Mouse (Mus musculus): ENCODE results near the gene 9030612E09Rik.

The 9030612E09Rik gene

DNA sequence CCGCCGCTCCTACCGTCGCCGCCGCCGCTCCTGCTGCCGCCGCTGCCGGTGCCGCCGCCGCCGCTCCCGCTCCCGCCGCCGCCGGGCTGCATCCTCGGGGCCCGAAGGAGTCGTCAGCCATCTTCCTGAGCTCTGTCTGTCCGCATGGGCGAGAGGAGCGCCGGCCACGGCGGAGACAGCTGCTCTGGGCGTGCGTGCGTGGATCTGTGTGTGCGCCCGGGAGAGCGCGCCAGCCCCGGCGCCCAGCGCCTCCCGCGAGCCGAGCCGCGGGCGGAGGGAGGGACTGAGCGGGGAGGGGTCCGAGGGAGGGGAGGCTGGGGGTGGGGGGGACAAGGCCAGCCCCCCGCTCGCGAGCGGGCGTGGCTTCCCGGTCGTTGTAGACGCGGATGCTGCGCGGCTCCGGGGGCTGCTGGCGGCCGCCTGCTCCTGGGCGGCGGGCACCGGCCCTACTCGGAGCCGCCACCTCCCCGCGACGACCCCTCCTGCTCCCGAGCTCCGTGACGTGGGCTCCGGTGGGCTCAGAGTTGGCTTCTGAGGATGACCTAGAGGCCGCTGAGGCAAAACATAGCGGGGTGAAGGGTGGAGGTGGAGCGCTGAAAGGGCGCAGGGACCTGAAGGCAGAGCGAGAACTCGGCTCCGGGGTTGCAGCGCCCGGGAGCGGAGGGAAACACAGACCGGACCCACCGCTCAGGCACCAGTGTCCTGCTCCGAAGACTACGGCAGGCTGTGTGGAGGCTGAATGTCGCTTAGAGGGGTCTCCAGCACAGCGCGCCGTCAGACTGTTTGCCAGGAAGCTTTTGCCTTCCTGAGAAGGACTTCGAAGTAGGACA, at the start of gene 9030612E09Rik, which contains the start of gene Sobp:
9030612E09Rik (plus strand) TSS at position 379 of the 830 bp plus-strand sequence.
Sobp (minus strand) TSS at position 205 of the 830 bp plus-strand sequence.
- DNase-seq (ENCODE audit: low spot score), result peak; percentile 77

DNA sequence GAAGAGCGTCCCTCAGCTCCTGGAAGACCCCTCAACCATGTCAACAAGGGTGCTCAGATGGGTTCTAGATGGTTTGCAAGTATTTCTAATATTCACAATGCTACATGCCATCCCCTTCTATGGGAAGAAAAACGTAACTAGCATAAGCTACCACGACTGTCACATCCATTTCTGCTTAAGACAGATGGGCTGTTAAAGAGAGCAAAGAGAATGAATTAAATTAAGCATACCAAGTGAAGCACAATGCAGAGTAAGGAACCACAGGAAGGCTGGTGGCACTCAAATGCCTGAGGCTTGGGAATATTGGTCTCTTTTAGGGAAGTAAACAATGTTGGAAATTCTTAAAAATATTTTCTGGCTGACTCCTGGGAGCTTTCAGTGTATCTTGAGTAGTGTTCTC, 45.8 kb upstream of the 9030612E09Rik start:
- no peak for DNase-seq (ENCODE audit: low spot score)

DNA sequence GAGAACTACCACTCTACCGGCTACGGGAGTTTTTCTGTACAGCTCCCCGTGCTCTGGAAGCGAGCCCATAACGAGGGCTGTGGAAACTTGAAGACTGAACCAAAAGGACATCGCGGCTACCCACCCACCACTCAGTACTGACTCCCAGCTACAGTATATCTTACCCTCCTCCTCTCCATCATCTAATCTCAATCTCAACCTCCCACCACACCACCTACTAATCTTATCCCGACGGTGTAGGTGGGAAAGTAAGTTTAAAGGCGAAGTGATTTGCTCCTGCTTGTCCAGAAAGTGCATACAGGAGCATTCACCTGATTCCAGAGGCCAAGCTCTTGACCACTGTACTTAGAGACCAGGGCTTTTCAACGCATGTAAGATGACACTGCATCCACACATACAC, 40.5 kb upstream of the 9030612E09Rik start:
- DNase-seq (ENCODE audit: low spot score), result no peak

GRCm38 (mm10) chr10:43143173-43143572, 31.3 kb upstream of the 9030612E09Rik start:
- DNase-seq (ENCODE audit: low spot score), result no peak

DNA sequence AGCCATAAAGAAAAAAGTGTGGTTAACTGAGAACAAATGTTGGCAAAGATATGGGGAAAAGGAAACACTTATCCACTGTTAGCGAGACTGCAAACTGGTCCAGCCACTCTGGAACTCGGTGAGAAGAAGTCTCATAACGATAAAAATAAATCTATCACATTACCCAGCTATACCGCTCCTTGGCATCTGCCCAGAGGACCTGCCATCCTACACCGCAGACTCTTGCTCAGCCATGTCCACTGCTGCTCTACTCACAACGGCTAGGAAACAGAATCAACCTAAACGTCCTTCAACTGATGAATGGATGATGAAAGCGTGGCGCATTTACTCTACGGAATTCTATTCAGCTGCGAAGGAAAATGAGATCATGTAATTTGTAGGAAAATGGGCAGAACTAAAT, 26.0 kb upstream of the 9030612E09Rik start:
- no peak for DNase-seq (ENCODE audit: low spot score)

DNA sequence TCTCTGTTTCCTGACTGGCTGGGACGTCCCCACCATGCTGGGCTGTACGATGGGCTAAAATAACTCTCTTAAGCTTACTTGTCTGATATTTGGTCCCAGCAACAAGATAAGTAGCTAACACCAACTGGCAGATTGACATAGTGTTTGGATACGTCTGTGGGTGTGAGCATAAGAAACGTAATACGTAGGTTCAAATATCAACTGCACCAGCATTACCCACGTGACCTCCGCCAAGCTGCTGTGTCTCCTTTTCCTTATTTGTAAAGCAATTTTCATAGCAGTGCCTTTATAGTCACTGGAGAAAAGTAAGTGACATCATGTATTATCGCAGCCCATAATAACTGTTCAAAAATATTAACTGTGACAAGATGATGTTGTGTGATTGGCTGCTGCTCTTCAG, 21.9 kb upstream of the 9030612E09Rik start:
- no peak for DNase-seq (ENCODE audit: low spot score)

DNA sequence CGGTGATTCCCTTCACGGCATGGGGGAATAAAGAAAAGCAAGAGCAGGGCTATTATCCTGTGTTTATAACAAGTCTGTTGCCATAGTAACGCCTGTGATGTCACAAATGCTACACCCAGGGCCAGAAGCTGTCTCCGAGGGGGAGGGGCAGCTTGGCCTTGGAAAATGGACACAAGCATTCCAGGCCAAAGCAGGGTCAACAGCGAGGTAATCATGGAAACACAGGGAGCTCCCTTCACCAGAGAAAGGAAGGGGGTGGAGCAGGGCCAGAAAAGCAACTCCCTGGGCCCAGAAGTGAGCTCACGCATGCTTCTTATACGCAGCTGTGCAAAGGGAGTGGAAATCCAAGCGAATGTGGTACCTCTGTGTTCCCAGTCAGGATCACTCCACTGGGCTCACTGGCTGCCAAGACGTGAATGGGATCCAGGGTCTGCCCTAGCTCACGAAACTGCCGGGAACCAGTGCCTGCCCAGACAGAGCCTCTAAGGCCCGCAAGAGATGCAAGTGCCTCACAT, 19.4 kb upstream of the 9030612E09Rik start:
- DNase-seq (ENCODE audit: low spot score), result peak; percentile 48

DNA sequence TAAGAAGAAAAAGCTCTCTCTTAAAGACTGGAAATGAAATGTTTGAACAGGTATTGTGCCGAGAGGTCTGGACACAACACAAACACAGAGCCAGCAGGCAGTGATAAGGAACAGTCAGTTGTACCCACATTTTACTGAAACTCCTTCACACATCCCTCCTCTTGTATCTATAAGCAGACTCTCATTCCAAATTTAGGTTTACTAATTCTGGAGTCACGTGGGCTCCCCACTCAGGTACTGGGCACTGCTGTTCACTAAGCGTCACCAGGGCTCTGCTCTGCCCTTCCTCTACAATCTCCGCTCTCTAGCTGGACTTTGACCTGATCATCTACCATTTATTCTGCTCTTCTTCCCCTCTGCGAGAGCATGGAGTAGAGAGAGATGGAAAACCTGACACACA, 15.6 kb upstream of the 9030612E09Rik start:
- no peak for DNase-seq (ENCODE audit: low spot score)

DNA sequence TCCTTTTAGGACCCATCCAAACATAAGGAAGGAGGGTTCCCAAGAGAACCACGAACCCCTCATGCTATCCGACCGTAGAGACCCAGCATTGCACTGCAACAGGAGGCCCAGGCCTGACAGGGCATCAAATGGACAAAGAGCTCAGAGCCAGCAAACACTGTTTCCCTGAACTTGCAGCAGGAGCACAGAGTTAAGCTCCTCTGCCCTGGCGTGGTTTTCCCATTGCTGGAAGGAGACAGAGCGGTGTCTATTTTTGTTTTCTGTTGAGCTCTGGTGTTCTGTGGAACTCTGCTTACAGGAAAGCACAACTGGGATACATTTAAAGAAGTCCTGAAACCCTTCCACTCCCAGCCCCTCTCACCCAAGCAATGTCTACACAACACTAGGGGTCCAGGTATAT, 15.2 kb upstream of the 9030612E09Rik start:
- no peak for DNase-seq (ENCODE audit: low spot score)

DNA sequence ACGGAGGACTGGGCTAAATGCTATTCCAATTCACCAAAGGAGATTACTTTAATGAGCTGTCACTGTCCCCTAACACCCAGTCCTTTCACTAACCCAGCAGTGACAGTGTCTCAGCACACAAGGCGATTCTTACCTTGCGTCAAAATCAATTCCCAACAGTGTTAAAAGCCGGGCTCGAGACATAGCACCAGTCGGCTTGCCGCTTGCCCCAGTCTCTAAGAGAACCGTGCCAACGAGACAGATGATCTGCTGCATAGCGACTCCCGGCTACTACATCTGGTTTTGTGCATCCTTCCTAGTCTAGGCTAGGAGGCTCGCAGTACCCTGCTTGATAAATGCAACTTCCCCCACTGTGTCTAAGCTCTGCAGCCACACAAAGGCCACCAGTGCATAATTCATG, 12.2 kb upstream of the 9030612E09Rik start:
- no peak for DNase-seq (ENCODE audit: low spot score)

DNA sequence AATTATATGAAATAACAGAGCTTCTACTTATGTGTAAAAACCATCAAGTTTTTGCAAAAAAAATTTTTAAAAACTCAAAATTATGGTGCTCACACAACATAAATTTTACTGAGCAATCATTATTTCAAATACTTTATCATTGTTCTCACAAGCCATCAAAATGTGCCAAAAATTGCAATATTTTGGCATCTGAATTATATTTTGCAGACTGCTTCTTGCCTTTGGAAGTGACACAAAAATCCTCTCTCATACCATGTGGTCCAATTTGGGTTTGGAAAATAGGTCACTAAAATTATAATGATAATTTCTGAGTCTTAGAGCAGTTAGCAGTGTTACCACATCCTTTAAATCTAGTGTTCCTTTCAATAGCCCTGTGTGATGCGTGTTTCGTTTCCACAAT, 10.1 kb upstream of the 9030612E09Rik start:
- DNase-seq (ENCODE audit: low spot score), result no peak

- no peak for DNase-seq (ENCODE audit: low spot score)
Observed at GRCm38 (mm10) chr10:43166146-43166545, 8.4 kb upstream of the 9030612E09Rik start.

GRCm38 (mm10) chr10:43166817-43167216, 7.7 kb upstream of the 9030612E09Rik start:
- DNase-seq (ENCODE audit: low spot score), result no peak

DNA sequence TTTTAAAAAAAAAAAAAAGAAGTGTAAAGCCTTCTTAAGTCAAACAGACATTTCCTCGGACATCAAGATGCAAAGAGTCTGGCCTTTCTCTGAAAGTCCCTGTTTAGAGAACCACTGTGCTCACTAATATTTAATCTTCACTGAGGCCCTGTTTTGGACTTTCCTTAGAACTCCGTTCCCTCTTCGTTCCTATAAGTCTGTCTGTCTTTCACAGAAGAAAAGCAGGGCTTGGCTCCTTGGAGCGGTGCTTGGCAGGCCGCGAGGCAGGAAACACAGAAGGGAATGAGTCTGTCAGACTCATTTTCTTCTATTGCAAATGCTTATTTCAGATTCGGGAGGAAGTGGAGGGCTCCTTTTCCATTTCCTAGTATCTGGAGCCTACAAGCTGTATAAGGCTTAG, 5.7 kb upstream of the 9030612E09Rik start:
- no peak for DNase-seq (ENCODE audit: low spot score)

DNA sequence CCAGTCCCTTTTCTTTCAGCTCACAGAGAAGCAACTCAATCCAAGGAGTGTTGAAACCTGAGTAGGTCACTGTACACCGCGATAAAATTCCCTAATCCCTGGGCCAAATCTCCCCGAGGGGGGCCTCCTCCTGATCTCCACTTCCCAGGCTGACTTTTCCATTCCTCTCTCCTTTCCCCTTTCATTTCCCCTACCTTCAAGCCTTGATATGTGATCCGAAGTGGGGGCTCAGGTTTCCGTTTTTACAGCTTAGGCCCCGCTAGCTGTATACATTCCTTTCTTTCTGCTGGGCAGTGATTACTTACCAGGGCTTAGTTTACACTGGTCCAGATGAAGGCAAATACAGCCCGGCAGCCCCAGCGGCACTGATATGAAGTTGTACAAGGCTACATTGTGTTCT, 3.4 kb upstream of the 9030612E09Rik start:
- DNase-seq (ENCODE audit: low spot score), result no peak

- no peak for DNase-seq (ENCODE audit: low spot score)
Observed at GRCm38 (mm10) chr10:43172066-43172465, 2.4 kb upstream of the 9030612E09Rik start.

GRCm38 (mm10) chr10:43172554-43172953, 1.9 kb upstream of the 9030612E09Rik start:
- DNase-seq (ENCODE audit: low spot score), result no peak

- peak; percentile 52 for DNase-seq (ENCODE audit: low spot score)
Observed at GRCm38 (mm10) chr10:43173141-43173827, 1.2 kb upstream of the 9030612E09Rik start.

DNA sequence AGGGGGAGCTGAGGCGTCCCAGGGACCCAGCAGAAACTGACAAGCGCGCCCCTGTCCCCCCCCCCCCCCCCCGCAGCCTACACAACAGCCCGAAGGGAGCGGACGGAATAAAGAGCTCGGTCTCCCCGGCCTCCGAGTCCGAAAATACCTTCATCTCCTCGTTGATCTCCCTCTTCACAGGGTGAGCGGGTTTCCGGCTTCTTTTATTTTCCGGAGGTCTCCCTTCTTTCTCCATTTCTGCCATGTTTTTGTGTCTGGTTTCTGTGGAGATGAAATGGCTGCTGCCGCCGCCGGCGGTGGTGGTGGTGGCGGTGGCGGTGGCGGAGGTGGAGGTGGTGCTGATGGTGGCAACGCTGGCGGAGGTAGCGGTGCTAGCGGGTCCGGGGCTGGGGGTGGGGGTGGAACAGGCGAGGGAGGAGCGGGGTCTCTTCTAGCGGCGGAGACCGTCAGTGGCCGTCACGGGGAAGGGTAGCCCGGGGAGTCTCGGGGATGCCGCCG, 627 bp upstream of the 9030612E09Rik start:
- no peak for DNase-seq (ENCODE audit: low spot score)

DNA sequence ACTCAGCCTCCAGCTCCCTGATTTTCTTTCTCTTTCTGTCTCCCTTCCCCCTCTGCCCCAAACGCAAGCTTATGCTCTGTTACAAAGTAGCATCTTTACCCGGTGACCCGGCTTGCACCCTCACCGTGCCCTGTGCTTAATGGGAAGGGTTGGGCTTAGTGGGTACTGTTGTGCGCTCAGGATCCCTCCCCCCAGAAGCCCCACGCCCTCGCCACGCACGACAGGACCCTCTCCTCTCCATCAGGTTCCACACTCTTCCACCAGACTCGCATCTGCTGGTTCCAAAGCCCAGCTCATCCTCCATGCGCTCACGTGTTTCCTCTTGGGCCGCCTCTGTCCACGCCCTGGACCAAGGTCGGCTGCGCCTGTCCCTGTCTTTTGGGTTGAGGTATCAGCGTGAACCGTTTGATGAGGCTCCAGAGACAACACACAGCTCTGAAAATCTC, 675 bp downstream of the 9030612E09Rik start:
- no peak for DNase-seq (ENCODE audit: low spot score)

DNA sequence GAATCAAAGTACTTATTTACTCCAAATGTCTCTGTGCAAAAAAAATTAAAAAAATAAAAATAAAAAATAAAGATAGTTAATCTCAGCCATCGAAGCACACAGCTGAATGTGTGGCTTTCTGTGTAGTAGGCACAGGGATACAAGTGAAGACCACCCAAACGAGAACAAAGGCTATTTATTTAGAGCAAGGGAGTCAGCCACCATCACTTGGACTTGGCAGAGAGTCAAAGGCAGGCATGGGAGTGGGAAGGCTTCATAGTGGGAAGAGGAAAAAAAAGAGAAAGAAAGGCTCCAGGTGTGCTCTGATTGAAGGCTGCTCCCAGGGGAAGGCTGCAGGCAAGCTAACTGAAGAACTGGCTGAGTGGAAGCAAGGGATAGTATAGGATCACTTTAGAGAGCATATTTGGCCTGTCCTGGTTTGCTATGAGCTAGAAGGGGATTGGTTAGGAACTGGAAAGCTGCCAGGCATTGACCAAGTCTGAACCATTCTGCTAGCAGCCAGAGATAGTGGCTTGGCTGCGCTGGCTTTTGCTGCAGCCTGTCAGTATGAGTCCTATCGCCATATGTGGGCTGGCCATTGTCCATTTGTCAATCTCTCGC, 5.9 kb downstream of the 9030612E09Rik start:
- no peak for DNase-seq (ENCODE audit: low spot score)

- DNase-seq (ENCODE audit: low spot score), result no peak
Observed at GRCm38 (mm10) chr10:43200206-43200605, 25.7 kb downstream of the 9030612E09Rik start.
